Mouse (Mus musculus) 416B (cell line): ENCODE measurements around the gene Ppp1r3c.
"Not testable (repeated sequence)": the region's sequence is repeated elsewhere in the genome, so short reads cannot be mapped to it uniquely, and the experiment has no call there.

Experiments used
- DNase-seq: peaks from one replicate; pipeline ENCODE4 v3.0.0; 2011; ENCODE audit warnings: low read depth

Gene Ppp1r3c

DNA sequence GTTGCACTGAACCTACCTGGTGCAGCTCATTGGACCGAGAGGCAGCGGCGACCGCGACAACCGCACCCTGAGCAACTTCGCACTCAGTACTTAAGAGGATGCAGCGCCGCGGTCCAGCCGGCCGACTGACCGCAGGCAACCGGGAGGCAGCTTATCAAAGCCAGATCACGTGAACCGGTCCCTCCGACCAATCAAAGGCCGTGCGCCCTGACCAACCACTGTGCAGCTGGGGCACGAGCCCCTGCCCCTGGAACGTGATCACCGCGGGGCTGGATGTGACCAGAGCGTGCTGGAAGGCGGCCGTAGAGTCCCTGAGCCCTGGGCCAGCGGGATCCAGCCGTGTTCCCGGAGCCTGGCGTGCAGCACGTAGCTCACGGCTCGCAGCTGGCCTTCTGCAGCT, at the start of gene Ppp1r3c:
Gene Ppp1r3c (minus strand): TSS at position 117 of the 400 bp plus-strand sequence.
- DNase-seq = no peak

- DNase-seq = no peak
Observed at GRCm38 (mm10) chr19:36783179-36783578, 46.7 kb upstream of the Ppp1r3c start.

GRCm38 (mm10) chr19:36782591-36782990, 46.1 kb upstream of the Ppp1r3c start:
- DNase-seq = no peak

DNA sequence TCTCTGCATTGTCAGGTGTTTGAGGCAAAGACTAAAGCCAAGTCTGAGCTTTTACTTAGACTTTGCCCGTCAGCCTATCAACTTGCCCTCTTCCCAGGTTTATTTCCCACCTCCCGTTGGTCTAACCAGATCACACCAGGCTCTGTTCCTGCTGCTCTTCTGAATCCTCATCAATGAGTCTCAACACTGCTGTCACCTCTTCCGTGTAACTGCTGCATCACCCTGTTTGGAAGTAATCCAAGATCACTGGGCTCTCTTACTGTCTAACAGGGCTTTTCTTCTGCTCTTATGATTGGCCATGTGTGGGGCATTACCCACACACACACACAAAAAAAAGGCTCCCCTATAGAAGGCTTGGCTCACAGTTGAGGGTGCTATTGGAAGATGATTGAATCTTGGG, 45.5 kb upstream of the Ppp1r3c start:
- DNase-seq = peak; percentile 13

DNA sequence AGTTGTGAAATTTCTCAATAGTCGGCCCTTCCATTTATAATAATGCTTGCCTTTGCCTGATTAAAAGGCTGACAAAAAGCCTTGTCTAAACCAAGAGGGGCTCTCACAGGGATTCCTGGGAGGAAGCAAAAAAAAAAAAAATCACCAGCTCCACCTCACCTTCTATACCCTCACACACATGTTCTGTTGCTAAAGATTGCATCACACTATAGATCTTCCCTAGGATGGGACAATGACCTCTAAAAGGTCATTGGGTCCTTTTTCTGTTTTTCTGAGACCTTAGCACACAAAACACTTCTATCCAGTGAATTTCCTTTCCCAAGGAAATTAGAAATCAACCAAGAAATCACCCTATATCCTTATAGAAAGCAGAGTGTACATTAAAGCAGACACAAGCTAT, 43.9 kb upstream of the Ppp1r3c start:
- no peak for DNase-seq

DNA sequence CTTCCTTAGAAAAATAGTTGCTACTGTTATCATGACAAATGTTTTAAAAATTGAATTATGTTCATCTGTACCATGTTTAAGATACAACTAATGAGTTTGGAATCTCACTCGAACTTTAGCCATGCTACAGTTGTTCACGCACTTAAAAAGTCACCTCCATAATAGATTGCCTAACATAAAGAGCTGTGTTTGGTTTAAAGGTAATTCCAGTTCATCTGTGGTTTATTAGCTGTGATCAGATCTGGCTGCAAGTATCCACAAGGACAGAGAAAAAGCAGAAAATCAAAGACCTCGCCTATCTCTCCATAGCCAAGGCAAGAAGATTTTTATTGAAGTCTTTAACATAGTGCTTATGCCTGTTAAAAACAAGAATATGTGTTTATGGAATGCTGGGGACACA, 43.3 kb upstream of the Ppp1r3c start:
- no peak for DNase-seq

GRCm38 (mm10) chr19:36775531-36775930, 39.1 kb upstream of the Ppp1r3c start:
- DNase-seq = no peak

- no peak for DNase-seq
Observed at GRCm38 (mm10) chr19:36773716-36774459, 37.4 kb upstream of the Ppp1r3c start.

GRCm38 (mm10) chr19:36768084-36768483, 31.6 kb upstream of the Ppp1r3c start:
- DNase-seq = peak; percentile 61

DNA sequence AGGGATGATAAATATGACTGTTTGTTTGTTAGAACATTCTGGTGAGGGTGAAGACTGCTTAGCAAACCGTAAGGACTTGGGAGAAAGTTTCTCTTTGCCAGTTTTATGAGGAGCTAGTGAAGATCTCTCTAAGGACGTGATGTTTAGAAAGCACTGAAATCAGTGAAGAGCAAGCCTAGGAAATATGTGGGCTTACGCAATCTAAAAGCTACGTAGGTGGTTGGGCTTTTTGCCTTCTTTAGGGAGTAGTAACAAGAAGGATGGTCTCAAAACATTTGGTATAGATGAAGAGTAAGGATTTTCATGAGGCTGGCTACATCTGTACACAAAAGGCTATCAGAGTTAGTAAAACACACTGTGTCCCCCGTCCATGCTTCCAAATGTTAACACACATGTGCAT, 28.0 kb upstream of the Ppp1r3c start:
- no peak for DNase-seq

- DNase-seq = no peak
Observed at GRCm38 (mm10) chr19:36748996-36749395, 12.5 kb upstream of the Ppp1r3c start.

DNA sequence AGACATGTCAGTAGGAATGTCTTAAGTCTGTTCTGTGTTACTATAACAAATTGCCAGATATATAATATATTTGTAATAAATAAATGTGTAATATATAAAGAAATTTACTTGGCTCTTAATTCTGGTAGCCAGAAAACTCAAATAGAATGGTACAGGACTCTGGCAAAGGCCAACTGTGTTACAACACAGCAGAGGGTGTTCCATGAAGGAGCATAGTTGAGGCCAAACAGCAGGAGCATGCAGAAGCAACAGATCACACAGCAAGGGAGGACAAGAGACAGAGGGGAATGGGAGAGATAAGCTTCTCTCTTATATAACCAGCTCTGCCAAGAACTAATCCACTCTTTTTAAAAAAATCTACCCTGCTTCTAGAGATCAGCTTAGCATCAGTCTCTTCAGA, 5.9 kb upstream of the Ppp1r3c start:
- no peak for DNase-seq

GRCm38 (mm10) chr19:36739566-36740211, 3.2 kb upstream of the Ppp1r3c start:
- DNase-seq = peak; percentile 5

DNA sequence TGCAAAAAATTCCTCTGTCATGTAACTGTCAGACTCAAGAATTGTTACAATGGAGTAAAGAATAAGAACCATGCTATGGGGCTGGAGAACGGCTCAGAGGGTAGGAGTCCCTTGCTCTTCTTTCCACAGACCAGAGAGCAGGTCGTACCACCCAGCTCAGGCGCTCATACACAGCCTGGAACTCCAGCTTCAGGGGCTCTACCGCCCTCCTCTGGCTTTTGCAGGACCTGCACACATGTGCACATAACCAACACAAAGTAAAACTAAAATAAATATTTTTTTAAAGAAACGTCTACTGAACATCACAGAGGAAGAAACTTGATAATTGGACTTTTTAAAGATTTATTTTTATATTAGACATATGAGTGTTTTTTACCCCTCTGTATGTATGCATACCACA, 1.6 kb upstream of the Ppp1r3c start:
- peak; percentile 9 for DNase-seq

DNA sequence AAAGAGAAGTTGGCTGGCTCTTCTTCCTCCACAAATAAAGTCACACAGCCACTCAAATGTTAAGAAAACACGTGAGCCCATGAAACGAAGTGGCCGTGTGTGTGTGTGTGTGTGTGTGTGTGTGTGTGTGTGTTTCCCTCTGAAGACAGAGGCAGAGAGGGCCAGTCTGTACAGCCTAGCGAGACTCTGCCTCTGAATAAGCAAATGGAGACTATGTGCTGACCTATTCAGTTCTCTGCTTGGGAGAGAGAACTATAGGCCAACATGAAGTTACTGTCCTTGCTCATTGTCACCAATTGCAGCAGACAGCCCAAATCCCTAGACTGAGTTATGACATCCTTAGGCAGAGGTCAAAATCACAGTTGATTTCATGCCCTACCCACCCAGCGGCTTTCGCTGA, 634 bp upstream of the Ppp1r3c start:
- no peak for DNase-seq

DNA sequence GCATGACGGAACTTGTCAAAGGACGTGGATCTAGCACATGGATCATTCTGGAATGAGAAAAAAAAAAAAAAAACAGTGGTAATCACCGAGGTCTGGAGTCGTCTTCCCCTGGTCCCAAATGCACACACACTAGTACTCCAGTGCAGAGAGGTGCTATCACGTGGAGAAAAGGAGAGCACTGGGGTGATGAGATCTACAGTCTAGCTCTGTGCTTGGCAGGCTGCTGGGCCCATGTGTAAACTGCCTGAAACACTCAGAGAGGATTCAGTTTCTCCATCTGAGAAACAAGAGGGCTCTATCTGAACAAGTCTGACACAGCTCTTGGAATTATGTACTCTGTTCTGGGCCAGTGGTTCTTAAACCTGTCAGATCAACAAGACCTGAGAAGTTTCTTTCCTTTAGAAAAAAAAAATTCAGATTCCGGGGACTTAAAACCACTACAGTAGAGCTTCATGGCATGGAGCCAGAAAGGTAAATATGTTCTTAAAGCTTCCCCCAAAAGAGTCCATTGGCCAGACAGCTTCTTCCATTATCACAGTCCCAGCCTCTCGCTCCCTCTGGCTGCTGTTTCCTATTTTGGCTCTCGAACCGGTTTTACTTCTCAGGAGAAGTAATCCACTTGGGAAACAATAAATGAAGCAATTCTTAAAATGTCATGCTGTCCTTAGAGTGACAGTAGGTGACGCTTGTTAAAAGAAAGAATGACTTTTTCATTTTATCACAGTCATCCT, 2.0 kb downstream of the Ppp1r3c start:
- DNase-seq = no peak

DNA sequence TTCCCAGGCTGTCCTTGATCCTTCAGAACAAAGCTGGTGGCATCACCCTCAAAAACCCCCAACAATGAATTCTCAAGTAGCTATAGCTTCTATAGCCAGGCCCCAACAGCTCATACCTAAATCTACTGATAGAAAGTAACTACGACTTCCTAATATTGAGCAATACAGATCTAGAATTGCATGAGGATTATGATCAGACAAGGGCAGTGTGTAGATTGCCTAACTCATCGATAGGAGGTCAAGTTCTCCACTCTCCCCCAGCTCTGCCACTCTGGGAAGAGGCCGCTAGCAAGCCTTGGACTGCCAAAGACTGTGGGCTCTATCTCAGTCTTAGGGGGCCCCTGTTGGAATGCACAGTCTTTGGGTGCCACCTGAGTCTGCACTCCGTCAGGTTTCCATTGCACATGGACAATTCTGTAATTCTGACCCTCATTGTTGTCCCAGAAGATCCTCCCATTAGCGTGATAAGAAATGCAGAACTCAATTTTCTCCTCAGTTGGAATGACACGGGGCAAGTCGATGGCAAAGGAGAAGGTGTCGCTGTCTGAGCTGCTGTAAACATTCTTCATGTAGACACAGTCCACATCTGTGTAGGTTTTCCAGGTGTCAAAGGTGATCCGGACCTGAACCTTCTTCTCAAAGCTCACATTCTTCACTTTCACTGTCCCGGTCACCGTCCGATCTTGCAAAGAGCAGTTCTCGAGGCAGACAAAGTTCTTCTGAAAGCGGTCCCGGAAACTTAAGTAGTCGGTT, 3.1 kb downstream of the Ppp1r3c start:
- peak; percentile 6 for DNase-seq

- DNase-seq = no peak
Observed at GRCm38 (mm10) chr19:36731310-36731709, 5.1 kb downstream of the Ppp1r3c start.

GRCm38 (mm10) chr19:36730414-36730813, 6.0 kb downstream of the Ppp1r3c start:
- DNase-seq = not testable (repeated sequence)

DNA sequence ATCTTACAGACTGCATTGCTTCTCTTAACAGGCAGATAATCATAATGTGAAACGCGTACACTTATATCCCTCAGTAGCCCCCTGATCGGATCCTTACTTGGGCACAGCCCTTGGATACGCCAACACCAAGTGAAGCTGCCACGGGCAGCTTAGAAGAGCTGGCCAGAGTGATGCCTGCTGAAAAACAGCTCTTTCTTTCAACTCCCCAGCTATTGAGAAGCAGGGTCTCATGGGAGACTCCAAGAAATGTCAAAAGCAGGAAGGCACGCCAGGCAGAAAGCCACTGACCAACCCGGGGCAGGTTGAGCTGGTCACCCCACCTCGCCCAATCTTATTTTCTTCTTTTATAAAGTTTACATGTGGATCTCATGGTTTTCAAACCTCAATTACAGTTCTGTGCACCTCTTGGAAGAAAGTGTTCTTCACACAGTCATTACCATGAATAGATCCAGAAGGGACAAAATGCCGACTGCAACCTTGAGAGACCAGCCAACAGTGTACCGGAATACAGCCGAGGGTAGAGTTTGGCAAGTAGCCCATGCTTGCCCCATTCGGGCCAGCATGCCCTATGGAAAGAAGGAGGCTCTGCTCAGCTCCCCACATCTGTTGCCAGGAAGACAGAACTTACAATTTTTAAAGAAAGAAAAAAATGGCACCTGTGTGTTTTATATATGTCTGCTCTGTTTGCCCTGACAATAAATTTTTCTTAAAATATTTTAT, 7.6 kb downstream of the Ppp1r3c start:
- no peak for DNase-seq

DNA sequence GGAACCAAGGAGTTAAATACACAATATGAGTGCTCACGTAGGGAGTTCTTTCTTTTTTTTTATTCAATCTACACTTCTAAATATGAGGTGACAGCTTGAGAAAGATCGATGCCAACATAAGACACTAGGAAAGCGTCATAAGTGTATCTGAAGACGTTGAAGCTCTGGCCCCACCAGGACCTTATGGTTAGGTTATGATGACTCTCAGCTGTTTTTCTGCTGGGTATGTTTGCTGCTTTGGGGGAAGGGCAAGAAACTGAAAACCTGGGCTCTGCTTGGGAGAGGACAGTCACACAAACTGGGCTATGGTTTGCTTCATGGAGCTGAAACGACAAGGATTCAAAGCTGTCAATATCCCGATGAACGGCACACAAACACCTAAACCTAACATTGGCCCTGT, 11.5 kb downstream of the Ppp1r3c start:
- DNase-seq = no peak

- DNase-seq = no peak
Observed at GRCm38 (mm10) chr19:36721139-36721538, 15.3 kb downstream of the Ppp1r3c start.
